Mouse (Mus musculus) gastrocnemius, adult 18-20 months (tissue): ENCODE measurements around the gene Omt2a. TPM values are rescaled to one million over a fixed set of nuclear protein-coding genes. Genes with fewer than 3 reads are reported as not detected.
"Not testable (repeated sequence)": the region's sequence is repeated elsewhere in the genome, so short reads cannot be mapped to it uniquely, and the experiment has no call there.

Experiments used
- DNase-seq: peaks from one replicate; pipeline ENCODE4 v3.0.0; 2021; ENCODE audit warnings: low spot score
- long read RNA-seq, 2 experiments: library from polyadenylated mRNA; stranded (forward); transcript quantifications; one replicate each; pipeline ENCODE4 v2.0.0; 2021
- total RNA-seq, 2 experiments: library from RNA; stranded (reverse); gene quantifications; 2 replicates each; pipeline ENCODE4 v1.2.3; 2021

The Omt2a gene
- not detected for total RNA-seq
- long read RNA-seq, experiment 1 = 0 reads
- long read RNA-seq, experiment 2 = 0 reads

GRCm38 (mm10) chr9:78314696-78315095 lies at the start of gene Omt2a:
Gene Omt2a, minus strand, starts transcription at chr9:78314796.
- no peak for DNase-seq

- no peak for DNase-seq
Observed at GRCm38 (mm10) chr9:78363374-78363773, 48.8 kb upstream of the Omt2a start.

- DNase-seq = no peak
Observed at GRCm38 (mm10) chr9:78360484-78360872, 45.9 kb upstream of the Omt2a start.

- DNase-seq = no peak
Observed at GRCm38 (mm10) chr9:78359750-78360483, 45.3 kb upstream of the Omt2a start.

GRCm38 (mm10) chr9:78358053-78358452 lies 43.5 kb upstream of the Omt2a start:
- DNase-seq = peak; percentile 36

- DNase-seq = no peak
Observed at GRCm38 (mm10) chr9:78355611-78356010, 41.0 kb upstream of the Omt2a start, which contains the start of gene Gsta2. Gene Gsta2, minus strand, starts transcription at chr9:78355788.

- no peak for DNase-seq
Observed at GRCm38 (mm10) chr9:78354665-78355578, 40.3 kb upstream of the Omt2a start.

GRCm38 (mm10) chr9:78351504-78352220 lies 37.1 kb upstream of the Omt2a start:
- DNase-seq = no peak

GRCm38 (mm10) chr9:78350007-78350406 lies 35.4 kb upstream of the Omt2a start:
- not testable (repeated sequence) for DNase-seq

GRCm38 (mm10) chr9:78349141-78349540 lies 34.5 kb upstream of the Omt2a start:
- DNase-seq = not testable (repeated sequence)

GRCm38 (mm10) chr9:78348206-78349004 lies 33.8 kb upstream of the Omt2a start:
- DNase-seq = not testable (repeated sequence)

- DNase-seq = no peak
Observed at GRCm38 (mm10) chr9:78347004-78347403, 32.4 kb upstream of the Omt2a start.

- not testable (repeated sequence) for DNase-seq
Observed at GRCm38 (mm10) chr9:78345235-78345634, 30.6 kb upstream of the Omt2a start.

GRCm38 (mm10) chr9:78343055-78343454 lies 28.5 kb upstream of the Omt2a start:
- DNase-seq = not testable (repeated sequence)

- DNase-seq = not testable (repeated sequence)
Observed at GRCm38 (mm10) chr9:78342494-78342893, 27.9 kb upstream of the Omt2a start.

- peak; percentile 6 for DNase-seq
Observed at GRCm38 (mm10) chr9:78340324-78340723, 25.7 kb upstream of the Omt2a start.

- DNase-seq = not testable (repeated sequence)
Observed at GRCm38 (mm10) chr9:78337050-78337449, 22.5 kb upstream of the Omt2a start.

GRCm38 (mm10) chr9:78327289-78327688 lies 12.7 kb upstream of the Omt2a start, which contains the start of gene Omt2b:
Gene Omt2b, plus strand, starts transcription at chr9:78327589.
- DNase-seq = not testable (repeated sequence)

GRCm38 (mm10) chr9:78319499-78319898 lies 4.9 kb upstream of the Omt2a start:
- DNase-seq = no peak

- not testable (repeated sequence) for DNase-seq
Observed at GRCm38 (mm10) chr9:78308122-78308521, 6.5 kb downstream of the Omt2a start.

GRCm38 (mm10) chr9:78299143-78299542 lies 15.5 kb downstream of the Omt2a start:
- DNase-seq = not testable (repeated sequence)
